Mouse (Mus musculus) C2C12 (cell line): ENCODE data around the gene Xpot.

Experiments used
- CEBPB ChIP-seq: IDR thresholded peaks from one replicate; pipeline ENCODE4 v1.6.1; 2011; ENCODE audit warnings: low read depth, mild to moderate bottlenecking, control low read depth, moderate library complexity
- CTCF ChIP-seq: IDR thresholded peaks from one replicate; pipeline ENCODE4 v1.5.1; 2011; ENCODE audit not compliant: control insufficient read depth, insufficient read depth, insufficient read length
- MAX ChIP-seq: IDR thresholded peaks from one replicate; pipeline ENCODE4 v1.6.1; 2011; ENCODE audit warnings: mild to moderate bottlenecking, control low read depth
- MYOD1 ChIP-seq: IDR thresholded peaks from one replicate; pipeline ENCODE4 v1.6.1; 2011; ENCODE audit warnings: low read depth; ENCODE audit not compliant: control insufficient read depth, insufficient read length
- MYOG ChIP-seq: IDR thresholded peaks from one replicate; pipeline ENCODE4 v1.6.1; 2011; ENCODE audit not compliant: control insufficient read depth, insufficient read length; ENCODE audit errors: extremely low read depth
- USF1 ChIP-seq: IDR thresholded peaks from one replicate; pipeline ENCODE4 v1.6.1; 2011; ENCODE audit warnings: low read depth, mild to moderate bottlenecking, control low read depth, moderate library complexity

DNA sequence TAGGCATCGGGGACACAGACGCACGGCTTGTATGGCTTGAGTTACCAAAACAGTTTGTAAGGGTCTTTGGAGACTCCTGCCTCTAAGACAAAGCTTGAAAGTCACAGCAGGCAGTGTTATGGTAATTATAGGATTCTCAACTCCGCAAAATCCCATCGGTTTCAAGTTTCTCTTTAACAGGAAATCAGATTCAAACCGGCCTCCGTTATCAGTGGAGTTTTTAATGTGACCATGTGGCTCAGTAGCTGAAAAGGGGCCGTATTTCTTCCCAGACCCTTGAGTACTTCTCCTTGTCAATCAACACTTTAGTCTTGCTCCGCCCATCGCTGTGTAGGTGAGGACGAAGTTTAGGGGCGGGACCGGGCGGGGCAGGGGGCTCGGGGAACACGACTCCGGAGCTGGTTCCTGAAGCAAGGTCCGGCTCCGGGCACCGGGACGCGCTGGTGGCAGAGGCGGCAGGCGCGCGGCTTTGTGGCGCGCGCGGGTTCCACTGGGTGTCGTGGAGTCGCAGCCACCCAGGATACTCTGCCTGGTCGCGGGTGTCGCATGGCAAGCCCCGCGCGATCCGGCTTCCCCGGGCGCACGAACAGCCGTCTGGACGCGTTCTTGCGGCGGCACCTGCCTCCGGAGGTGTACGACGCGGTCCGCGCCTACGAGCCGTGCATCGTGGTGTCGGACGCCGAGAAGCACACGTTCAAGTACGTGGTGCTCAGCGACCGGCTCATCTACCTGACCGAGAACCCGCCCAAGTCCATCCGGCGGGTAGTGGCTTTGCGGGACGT lies 15.3 kb upstream of the Xpot start, which contains the start of gene D930020B18Rik:
- TF ChIP-seq USF1 = no peak
- TF ChIP-seq CTCF = no peak
- no peak for TF ChIP-seq MAX
- TF ChIP-seq CEBPB = no peak
- no peak for TF ChIP-seq MYOD1
- no peak for TF ChIP-seq MYOG
